Mouse (Mus musculus) megakaryocyte, adult 5-6 weeks (primary cell): ENCODE data around the gene Rbm11. TPM values are rescaled to one million over a fixed set of nuclear protein-coding genes. Genes with fewer than 3 reads are reported as not detected.

ENCODE experiments used
- ATAC-seq: 2 replicates; pipeline ENCODE4 v1.8.0; 2016; ENCODE audit warnings: mild to moderate bottlenecking, inconsistent platforms; ENCODE audit not compliant: poor library complexity, severe bottlenecking
- total RNA-seq, 2 experiments: library from RNA; stranded (forward) in 1 of 2; stranded (reverse) in 1 of 2; fragments of 153-499, 151-499 nt in 1 of 2; fragments of 221-1000, 200-1000 nt in 1 of 2; gene quantifications; 2 replicates each; pipeline versions ENCODE4 v1.2.3 to v1.2.4; 2015 to 2017

The Rbm11 gene
- total RNA-seq (2015) (0.13 and 0.18 TPM in 2 replicates), total RNA-seq (2017) (0.18 TPM in 1 of 2 replicates, not detected in the other)

GRCm38 (mm10) chr16:75592671-75593500 is at the start of gene Rbm11:
Gene Rbm11, plus strand, starts transcription at chr16:75592844.
- ATAC-seq: peak; percentile 90

- peak; percentile 72 for ATAC-seq
These were observed 47.3 kb upstream of the Rbm11 start for GRCm38 (mm10) chr16:75545310-75545709.

- ATAC-seq: no peak
These were observed 29.7 kb upstream of the Rbm11 start for GRCm38 (mm10) chr16:75562910-75563309.

- ATAC-seq: no peak
These were observed 10.4 kb upstream of the Rbm11 start for GRCm38 (mm10) chr16:75582279-75582678.

- no peak for ATAC-seq
These were observed 6.7 kb upstream of the Rbm11 start, which contains the start of gene Lipi for GRCm38 (mm10) chr16:75585961-75586360. Gene Lipi, minus strand, starts transcription at chr16:75586061.

- ATAC-seq: no peak; the same call in 1 of the 2 replicates
These were observed 6.2 kb upstream of the Rbm11 start for GRCm38 (mm10) chr16:75586466-75586865.

- ATAC-seq: peak; percentile 38
These were observed 998 bp downstream of the Rbm11 start for GRCm38 (mm10) chr16:75593501-75594183.

- no peak for ATAC-seq
These were observed 13.8 kb downstream of the Rbm11 start for GRCm38 (mm10) chr16:75606415-75606814.

GRCm38 (mm10) chr16:75612561-75612960 is 19.9 kb downstream of the Rbm11 start:
- ATAC-seq: peak; percentile 76

GRCm38 (mm10) chr16:75617651-75618349 is 25.2 kb downstream of the Rbm11 start:
- ATAC-seq: peak; percentile 93

GRCm38 (mm10) chr16:75627862-75628261 is 35.2 kb downstream of the Rbm11 start:
- no peak for ATAC-seq

Other genes starting within 250 kb of the Rbm11 start
- not detected in 2 replicates for gene Lipi, start 6.8 kb upstream of the Rbm11 start, total RNA-seq (2015)
- gene Lipi, start 6.8 kb upstream of the Rbm11 start, total RNA-seq (2017): not detected in 2 replicates
- gene Hspa13, start 174.3 kb downstream of the Rbm11 start, total RNA-seq (2015): 17.8 and 23.9 TPM in 2 replicates
- 24.6 and 26.3 TPM in 2 replicates for gene Hspa13, start 174.3 kb downstream of the Rbm11 start, total RNA-seq (2017)